Mouse (Mus musculus): ENCODE data around the gene Plk3.
A peak's percentile ranks its signal among the peaks of the same experiment; 100 is the strongest.

Plk3 gene

DNA sequence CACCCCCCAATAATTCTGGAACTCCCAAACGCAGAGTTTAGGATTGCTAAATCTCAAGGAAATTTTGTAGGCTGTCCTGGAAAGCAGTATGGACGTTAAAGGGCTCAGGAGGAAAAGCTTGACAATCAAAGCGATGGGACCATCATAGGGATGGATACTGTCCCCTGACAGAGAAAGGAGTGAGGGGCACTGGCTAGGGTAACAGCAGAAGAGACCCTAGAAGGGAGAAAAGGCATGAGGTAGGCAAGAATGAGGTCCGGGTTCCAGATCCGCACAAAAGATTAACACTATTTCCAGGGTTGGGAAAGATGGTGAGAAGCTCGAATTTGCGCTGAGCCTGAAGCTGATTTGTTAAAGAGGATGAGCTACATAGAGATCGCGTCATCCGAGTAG, 13.7 kb downstream of the Plk3 start:
- no peak for DNase-seq (ENCODE audit: low read depth, low spot score)

DNA sequence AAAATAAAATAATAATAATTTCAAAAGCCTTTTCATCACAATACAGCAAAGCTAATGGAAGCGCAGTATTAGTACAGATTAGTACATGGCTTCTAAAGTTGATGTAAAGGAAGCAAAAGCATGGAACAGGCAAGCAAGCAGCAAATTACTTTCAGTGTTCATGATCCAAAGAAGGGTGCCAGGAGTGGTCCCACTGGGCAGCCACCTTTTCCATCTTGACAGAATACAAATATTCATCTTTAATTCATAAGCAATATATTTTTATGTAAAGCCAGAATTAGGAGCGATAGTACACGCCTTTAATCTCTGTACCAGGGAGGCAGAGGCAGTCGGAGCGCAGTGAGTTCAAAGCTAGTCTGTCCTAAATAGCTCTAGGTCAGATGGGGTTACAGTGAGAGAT, 14.1 kb downstream of the Plk3 start:
- no peak for DNase-seq (ENCODE audit: low read depth, low spot score)

DNA sequence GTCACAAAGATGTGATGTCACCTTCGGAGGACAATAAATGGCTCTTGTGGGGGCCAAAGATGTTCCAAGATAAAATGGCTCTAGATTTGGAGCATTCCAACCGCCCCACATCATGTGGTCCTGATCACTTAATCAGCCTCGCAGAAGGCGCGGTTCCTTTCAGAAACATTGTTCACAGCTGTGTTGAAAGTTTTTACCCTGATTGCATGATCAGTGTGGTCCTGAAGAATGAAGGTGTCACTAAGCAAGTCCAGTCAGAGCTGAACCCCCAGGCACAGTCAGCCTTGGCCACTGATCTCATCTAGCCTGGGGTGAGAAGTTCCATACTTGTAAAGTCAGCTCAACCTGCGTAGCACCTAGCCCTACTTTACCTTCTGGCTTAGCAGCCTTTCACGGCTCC, 15.8 kb downstream of the Plk3 start:
- no peak for DNase-seq (ENCODE audit: low read depth, low spot score)

DNA sequence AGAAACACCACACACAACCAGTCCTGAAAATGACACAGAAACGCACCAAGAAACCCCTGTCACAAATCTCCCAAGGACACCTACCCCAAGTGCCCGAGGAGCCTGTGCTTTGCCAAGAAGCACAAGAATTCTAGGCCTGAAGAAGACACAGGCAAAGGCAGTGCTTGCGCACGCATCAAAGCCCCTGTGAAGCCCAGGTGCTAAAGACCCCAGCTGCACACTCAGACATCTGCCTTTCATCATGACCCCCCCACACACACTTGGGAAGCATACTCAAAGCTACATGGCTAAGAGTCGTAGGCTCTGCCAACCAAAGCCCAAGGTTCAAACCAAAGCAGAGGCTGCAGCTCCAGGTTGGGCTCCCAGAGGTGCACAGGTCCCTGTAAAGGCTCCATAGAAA, 18.2 kb downstream of the Plk3 start:
- no peak for DNase-seq (ENCODE audit: low read depth, low spot score)

DNA sequence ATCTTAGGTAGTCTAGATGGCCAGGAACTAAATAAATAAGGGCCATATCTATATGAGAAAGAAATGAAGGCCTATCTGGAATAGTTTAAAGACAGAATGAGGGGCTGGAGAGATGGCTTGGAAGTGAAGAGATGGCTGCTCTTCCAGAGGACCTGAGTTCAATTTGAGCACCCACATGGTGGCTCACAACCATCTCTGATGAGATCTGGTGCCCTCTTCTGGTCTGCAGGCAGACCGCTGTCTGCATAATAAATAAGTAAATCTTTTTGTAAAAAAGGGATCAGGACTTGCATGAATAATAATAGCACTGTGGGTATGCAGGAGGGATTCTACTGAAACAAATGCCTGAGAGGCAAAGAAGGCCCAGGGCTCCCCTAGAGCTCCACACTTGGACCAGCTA, 20.5 kb downstream of the Plk3 start:
- DNase-seq (ENCODE audit: low read depth, low spot score) = no peak

DNA sequence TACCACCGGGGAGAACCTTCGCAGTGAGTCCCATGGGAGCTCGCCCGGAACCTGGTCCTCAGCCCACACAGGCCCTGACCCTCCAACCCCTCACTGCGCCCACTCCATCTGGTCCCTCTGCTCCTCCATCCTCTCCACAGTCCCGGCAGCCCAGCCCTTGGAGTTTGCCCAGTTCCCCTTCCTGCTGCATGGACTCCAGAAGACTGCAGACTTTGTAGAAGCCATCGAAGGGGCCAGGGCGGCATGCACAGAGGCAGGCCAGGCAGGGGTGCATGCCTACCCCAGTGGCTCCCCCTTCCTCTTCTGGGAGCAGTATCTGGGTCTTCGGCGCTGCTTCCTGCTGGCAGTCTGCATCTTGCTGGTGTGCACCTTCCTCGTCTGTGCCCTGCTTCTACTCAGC, 22.8 kb downstream of the Plk3 start:
- DNase-seq (ENCODE audit: low read depth, low spot score) = no peak

DNA sequence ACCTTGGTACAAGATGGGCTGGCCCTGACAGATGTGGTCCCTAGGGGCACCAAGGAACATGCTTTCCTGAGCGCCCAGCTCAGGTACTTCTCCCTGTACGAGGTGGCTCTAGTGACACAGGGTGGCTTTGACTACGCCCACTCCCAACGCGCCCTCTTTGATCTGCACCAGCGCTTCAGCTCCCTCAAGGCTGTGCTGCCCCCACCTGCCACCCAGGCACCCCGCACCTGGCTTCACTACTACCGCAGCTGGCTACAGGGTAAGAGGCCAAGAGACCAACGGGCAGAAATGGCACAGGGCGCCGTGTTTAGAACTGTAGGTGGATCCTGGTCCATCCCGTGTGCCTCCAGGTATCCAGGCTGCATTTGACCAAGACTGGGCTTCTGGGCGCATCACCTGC, 23.5 kb downstream of the Plk3 start:
- DNase-seq (ENCODE audit: low read depth, low spot score) = no peak

DNA sequence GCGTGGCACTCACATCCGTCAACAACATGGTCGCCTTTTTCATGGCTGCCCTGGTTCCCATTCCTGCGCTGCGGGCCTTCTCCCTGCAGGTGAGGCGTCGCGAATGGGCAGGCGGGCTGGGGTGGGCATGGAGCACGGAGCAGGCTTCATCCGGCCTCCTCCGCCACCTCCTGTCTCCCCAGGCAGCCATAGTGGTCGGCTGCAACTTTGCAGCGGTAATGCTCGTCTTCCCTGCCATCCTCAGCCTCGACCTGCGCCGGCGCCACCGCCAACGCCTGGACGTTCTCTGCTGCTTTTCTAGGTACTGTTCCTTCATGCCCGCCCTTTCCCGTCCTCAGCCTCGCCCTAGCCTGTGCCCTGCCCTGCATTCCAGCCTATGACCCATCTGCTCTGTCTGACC, 24.4 kb downstream of the Plk3 start:
- no peak for DNase-seq (ENCODE audit: low read depth, low spot score)

DNA sequence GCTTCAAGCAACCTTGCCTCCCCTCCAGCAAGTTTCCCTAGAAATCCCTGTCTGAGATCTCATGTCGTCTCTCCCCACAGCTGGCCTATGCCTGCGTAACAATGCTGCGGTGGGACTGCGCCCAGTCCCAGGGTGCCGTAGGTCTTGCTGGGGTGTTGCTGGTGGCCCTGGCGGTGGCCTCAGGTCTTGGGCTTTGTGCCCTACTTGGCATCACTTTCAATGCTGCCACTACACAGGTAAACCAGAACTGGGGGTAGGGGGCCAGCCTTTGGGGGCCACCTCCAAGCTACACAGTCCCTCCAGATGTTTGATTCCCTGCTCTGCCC, 25.3 kb downstream of the Plk3 start:
- DNase-seq (ENCODE audit: low read depth, low spot score) = no peak

DNA sequence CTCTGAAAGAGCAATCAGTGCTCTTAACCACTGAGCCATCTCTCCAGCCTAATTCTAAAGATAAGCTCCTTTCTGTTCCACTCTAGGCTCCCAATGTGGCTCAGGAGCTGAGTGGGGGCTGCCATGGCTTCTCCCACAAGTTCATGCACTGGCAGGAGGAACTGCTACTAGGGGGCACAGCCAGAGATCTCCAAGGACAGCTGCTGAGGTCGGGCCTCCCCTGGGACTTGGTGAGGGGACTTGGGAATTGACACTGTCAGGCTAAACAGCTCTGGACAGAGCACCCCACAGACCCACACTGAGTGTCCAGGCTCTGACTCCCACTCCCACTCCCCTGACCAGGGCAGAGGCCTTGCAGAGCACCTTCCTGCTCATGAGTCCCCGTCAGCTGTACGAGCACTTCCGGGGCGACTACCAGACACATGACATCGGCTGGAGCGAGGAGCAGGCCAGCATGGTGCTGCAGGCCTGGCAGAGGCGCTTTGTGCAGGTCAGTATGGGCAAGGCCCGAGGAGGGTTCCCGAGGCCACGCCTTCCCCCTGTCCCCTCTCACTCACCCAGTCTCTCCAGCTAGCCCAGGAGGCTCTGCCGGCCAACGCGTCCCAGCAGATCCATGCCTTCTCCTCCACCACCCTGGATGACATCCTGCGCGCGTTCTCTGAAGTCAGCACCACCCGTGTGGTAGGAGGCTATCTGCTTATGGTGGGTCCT, 25.8 kb downstream of the Plk3 start:
- DNase-seq (ENCODE audit: low read depth, low spot score) = no peak

DNA sequence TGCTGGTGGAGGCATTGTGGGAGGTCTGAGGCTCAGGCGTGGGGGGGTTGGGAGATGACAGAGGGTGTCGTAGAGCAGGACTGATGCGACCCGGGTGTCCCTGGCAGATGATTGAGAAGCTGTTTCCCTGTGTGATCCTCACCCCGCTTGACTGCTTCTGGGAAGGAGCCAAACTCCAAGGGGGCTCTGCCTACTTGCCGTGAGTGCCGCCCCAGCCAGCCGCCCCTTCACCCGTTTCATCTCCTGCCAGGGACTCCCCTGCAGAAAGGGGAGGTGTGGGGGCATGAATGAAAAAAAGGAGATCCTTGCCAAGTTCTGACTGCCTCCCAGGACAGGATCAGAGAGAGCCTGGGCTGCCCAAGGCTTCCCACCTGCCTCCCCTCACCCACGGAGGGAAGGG, 28.6 kb downstream of the Plk3 start:
- no peak for DNase-seq (ENCODE audit: low read depth, low spot score)

DNA sequence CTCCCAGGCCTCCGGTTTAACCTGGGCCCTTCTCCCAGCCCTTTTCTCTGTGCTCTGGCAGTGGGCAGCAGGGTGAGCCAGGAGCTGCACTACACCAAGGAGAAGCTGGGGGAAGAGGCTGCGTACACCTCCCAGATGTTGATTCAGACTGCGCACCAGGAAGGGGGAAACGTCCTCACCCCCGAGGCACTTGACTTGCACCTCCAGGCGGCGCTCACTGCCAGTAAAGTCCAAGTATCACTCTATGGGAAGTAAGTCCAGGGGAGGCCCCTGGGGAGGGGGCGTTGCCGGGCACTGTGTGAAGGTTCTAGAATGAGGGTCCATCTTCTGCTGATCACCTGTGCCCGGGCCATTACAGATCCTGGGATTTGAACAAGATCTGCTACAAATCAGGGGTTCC, 29.1 kb downstream of the Plk3 start:
- no peak for DNase-seq (ENCODE audit: low read depth, low spot score)

DNA sequence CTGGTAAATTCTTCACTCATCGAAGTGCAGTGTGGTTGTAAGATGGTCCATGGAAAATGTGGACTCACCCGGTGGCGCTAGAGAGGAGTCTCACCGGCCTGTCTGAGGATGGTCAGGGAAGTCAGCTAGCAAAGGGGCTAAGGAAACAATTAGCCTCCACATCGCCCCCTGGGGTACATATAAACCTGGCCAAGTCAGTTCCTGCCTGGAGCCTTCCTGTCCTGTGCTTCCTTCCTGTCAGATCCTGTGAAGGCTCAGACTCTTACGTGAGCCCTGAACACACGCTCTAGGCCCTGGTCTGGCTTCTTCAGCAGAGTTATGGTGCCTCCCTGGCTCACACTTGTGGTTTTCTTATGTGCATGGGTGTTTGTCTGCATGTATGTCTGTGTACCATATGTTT, 32.5 kb downstream of the Plk3 start:
- no peak for DNase-seq (ENCODE audit: low read depth, low spot score)

DNA sequence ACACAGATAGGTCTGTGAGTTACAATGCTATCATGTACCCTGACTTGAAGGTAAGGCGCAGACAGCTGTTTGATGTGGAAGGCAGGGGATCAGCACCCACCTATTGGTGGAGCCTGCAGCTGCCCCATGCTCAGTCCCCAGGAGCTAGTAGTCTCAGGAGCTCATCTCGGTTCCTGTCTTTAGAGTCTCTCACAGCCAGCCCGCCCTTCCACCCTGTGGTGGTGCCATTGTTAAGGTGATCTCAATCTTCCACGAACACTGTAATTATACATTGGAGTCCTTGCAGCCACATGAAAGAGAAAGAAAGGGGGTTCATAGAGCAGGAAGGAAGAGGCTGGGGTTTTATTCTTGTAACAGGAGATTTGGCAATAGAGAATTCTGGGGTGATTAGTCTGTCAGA, 33.7 kb downstream of the Plk3 start:
- DNase-seq (ENCODE audit: low read depth, low spot score) = no peak

DNA sequence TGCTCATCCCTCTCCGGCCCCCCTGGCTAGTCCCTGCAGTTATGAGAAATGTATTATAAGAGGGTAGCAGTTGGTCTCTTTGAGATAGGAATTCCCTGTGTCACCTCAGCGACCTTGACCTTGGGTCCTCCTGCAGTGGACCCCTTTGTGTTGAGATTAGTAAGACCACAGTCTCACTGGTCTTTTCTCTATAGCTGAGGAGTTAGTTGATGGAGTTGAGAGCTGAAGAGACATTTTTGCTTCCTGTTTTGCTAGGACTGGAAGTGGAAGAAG, 35.1 kb downstream of the Plk3 start:
- DNase-seq (ENCODE audit: low read depth, low spot score) = no peak

DNA sequence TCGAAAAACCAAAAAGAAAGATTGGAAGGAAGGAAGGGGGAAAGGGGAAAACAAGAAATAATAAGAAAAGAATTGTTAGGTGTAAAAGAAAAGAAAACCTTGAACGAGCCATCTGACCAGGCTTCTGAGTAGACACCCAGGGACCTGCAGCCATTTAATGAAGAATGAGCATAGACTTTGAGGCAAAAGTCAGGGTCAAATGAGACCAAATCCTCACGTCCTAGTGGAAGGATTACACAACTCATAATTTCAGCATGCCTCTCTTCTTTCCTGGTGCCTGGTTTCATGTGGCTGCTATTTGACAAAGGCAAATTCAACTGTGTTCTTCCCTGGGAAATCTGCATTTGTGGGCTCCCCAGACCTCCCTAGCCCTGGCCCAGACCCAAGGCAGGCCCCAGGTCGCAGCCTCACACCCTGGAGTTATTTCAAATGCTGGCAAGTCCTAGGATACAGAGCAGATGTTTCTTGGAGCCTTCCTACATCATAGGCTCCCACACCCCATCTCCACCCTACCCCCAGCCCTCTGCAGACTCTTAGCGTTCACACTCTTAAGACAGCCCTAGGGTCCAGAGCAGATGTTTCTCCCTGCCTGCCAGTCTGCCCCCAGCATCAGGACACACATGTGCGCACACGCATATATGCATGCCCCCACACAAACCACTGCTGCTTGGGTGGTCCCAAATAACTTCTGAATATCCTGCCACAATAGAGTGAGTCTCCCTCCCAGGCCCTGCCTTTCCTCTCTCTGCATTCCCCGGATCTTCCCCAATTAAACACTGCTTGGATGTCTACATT, 35.6 kb downstream of the Plk3 start:
- DNase-seq (ENCODE audit: low read depth, low spot score) = peak; percentile 32

DNA sequence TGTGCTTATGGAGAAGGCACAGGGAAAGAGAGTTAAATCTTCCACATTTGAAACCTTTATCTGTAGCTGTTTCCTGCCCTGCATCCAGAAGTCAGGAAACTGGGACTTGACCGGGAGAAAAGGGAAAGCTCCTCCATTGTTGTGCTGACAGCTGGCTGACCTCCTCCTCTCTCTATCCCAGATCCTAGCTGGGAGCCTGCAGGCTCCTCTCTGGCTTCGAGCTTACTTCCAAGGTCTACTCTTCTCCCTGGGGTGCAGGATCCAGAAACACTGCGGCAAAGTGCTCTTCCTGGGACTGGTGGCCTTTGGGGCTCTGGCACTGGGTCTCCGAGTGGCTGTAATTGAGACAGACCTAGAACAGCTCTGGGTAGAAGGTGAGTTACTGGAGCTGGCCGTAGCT, 37.1 kb downstream of the Plk3 start:
- DNase-seq (ENCODE audit: low read depth, low spot score) = no peak

DNA sequence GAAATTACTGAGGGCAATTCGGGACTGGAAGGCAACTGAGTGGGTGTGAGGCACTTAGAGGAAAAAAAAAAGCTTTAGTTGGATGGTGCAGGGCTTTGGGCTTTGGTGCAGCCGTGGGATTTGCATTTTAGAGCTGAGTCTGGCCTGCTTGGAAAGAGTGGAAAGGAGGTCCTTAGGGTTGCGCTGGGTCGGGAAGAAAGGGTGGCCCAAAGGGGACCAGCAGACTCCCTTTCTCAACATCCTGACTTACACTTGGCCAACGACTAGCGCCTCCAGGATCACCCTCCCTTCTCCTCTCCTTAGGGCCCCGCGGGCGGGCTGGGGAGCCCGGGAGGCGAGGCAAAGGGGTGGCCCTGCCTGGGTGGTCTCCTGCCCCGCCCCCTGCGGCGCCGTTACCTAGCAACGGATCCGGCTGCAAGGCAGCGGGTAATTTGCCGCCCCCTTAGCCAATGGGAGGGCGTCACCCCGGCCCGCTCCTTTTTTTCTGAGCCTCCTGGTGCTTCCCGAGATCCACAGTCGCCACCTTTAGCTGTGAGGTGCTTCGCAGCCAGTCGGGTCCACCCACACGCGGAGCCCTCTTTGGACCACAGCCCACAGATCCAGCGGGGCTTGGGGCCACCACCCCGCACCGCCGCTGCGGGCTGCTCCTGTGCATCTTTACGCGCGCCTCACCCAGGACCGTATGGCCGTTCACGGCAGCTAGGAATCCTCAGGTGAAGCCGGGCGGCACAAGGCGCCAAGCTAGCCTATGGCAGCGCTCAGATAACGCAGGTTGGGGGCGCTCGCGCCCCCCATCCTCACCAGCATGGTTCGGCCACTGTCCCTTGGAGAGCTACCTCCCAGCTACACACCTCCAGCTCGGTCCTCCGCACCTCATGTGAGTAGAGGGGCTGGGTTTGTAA, 38.0 kb downstream of the Plk3 start, which contains the start of gene Ptch2:
Gene Ptch2, plus strand, starts transcription at position 525 of the 902 bp plus-strand sequence.
- DNase-seq (ENCODE audit: low read depth, low spot score) = peak; percentile 42

DNA sequence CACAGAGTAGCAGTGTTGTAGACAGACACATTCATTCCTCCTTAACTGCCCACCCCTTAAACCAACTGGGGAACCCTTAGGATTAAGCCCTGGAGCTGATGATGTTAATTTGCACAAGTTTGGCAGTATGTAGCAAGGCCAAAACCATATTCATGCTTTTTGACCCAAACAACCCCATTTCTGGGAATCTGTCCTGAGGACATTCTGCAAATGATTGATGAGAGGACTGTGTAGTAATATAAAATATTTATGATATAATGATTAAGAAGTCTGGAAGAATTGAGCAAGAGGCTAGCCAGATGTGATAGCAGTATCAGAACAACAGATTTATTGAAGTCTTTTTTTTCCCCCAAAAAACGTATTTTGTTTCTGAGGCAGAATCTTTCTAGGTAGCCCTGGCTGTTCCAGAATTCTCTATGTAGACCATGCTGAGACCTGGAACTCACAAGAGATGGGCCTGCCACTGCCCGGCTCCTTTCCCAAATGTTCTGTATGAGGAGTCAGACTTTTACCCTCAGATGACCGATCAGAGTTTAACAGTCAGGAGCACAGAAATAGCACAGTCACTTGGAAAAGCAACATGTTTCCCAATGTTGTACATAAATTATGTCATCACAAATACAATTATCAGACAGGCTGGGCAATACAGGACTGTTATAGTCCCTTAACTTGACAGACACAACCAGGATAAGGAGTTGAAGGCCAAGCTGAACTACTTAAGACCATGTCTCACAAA, 39.0 kb downstream of the Plk3 start:
- DNase-seq (ENCODE audit: low read depth, low spot score) = peak; percentile 24

DNA sequence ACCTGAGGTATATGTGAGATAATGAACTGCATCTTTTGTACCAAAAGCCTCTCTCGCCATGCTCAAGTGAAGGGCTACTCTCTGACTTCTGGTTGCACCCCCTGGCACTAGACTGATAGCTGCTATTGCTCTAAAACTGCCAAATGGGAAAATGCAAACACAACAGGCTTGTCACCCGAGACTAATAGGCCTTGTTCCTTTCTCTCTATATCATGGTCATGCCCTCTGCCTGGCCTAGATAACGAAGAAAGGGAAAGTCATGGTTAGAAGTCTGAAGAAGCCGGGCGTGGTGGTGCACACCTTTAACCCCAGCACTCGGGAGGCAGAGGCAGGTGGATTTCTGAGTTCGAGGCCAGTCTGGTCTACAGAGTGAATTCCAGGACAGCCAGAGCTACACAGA, 43.2 kb downstream of the Plk3 start:
- no peak for DNase-seq (ENCODE audit: low read depth, low spot score)

DNA sequence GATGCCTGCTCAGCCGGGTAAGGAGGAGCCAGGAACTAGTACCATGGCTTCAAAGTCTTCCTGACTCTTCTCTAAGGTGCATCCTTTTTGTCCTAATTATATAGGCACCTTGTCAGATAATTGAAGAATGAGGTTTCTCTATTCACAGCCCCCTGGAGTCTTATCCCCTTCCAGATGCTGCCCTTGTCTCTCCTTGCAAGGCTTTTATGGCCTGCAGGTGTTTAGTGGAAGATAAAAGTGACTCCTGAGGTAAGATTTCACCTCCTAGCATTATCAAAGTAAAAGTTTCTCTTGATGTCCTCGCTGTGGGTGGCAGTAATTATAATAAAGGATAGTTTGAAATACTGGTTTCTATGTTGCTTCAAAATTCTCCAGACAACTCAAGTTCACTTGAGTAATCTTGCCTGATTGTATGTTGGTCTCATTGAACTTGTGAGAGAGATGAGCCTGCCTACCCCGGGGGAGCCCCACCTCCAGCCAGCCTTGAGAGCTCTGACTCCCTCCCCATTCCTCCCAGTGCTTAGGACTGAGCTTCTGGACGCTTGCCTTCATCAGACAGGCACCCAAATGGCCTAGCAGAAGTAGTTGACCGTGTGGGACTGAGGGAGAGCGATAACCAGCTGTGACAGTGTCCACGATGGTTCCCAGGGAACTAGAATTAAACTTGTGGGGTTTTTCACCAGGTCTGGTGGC, 45.7 kb downstream of the Plk3 start:
- DNase-seq (ENCODE audit: low read depth, low spot score) = no peak

Data from skeletal muscle tissue, adult 2 months (tissue).